Mouse (Mus musculus) cerebellum, adult 2 months (tissue): Measurements from ENCODE around the gene Per1. TPM values are rescaled to one million over a fixed set of nuclear protein-coding genes. Genes with fewer than 3 reads are reported as not detected.
"Not testable (repeated sequence)": the region's sequence is repeated elsewhere in the genome, so short reads cannot be mapped to it uniquely, and the experiment has no call there.

Source experiments
- DNase-seq, 2 experiments: peaks; one replicate each; pipeline ENCODE4 v3.0.0; 2021
- H3K27ac ChIP-seq: fragments of 200-500 bp; 2 replicates; pipeline ENCODE4 v1.5.1; 2012; ENCODE audit warnings: low read length, control low read depth, inconsistent platforms; ENCODE audit not compliant: insufficient read depth
- H3K27me3 ChIP-seq: fragments of 200-500 bp; 2 replicates; pipeline ENCODE4 v1.6.1; 2012; ENCODE audit warnings: inconsistent platforms, mild to moderate bottlenecking, low read length, moderate library complexity; ENCODE audit not compliant: control insufficient read depth, insufficient read depth
- H3K4me1 ChIP-seq: fragments of 200-500 bp; 2 replicates; pipeline ENCODE4 v1.6.1; 2011; ENCODE audit warnings: low read length; ENCODE audit not compliant: control insufficient read depth, insufficient read depth
- H3K4me3 ChIP-seq: fragments of 200-500 bp; replicated peaks from 2 replicates; pipeline ENCODE3; 2011; ENCODE audit warnings: mild to moderate bottlenecking, low read depth, low read length, control low read depth; ENCODE audit not compliant: insufficient read depth
- CTCF ChIP-seq: fragments of 200-500 bp; IDR thresholded peaks from 2 replicates; pipeline ENCODE4 v1.5.1; 2011; ENCODE audit warnings: low read depth, mild to moderate bottlenecking, control low read depth, low read length, moderate library complexity, borderline replicate concordance; ENCODE audit not compliant: insufficient read depth
- POLR2A ChIP-seq: fragments of 200-500 bp; IDR thresholded peaks from 2 replicates; pipeline ENCODE4 v1.6.1; 2011; ENCODE audit warnings: low read length, control low read depth, borderline replicate concordance; ENCODE audit not compliant: insufficient read depth
- WGBS: fragments of 180-500 bp; shearing (Covaris S2); methylation state at CpG from one replicate; pipeline ENCODE4 v1.1.7; 2018; 5-methylcytosine and 5-hydroxymethylcytosine counted together
- polyA plus RNA-seq: library from polyadenylated mRNA; depleted of rRNA; stranded (reverse); fragments of >200 nt; gene quantifications from 2 replicates; pipeline ENCODE4 v1.2.3, GENCODE M21; 2012

Per1 gene
- polyA plus RNA-seq, 1 experiment, result 34.4 TPM

GRCm38 (mm10) chr11:69088856-69089615 is 6.0 kb upstream of the Per1 start:
- 2% methylated on average over 25 of the region's 25 CpGs for WGBS
- peak in 1 of 2 experiments; percentile 64 for DNase-seq
- TF ChIP-seq CTCF (no peak), POLR2A (no peak)
- peak overlapping the region; percentile 96 for H3K4me3 ChIP-seq
- peak overlapping the region; percentile 99 for H3K27ac ChIP-seq
- no peaks in the 10 kb centered on the region for H3K27me3 ChIP-seq
- H3K4me1 ChIP-seq, result peaks cover 10% of the 10 kb centered on the region

- Histone ChIP-seq H3K4me3 (peak overlapping the region; percentile 96), H3K27me3 (no peaks in the 10 kb centered on the region), H3K4me1 (peaks cover 10% of the 10 kb centered on the region), H3K27ac (peak overlapping the region; percentile 99)
- 30% methylated on average over 12 of the region's 12 CpGs for WGBS
- peak; percentile 50 to 54 for DNase-seq
- TF ChIP-seq POLR2A, result no peak
- TF ChIP-seq CTCF, result no peak
Measured at GRCm38 (mm10) chr11:69089616-69090290, 5.3 kb upstream of the Per1 start.

GRCm38 (mm10) chr11:69090367-69090766 is 4.7 kb upstream of the Per1 start:
- 0 out of 2 replicates have a peak overlapping the region, but pooled peaks have one; percentile 99 for H3K27ac ChIP-seq
- H3K27me3 ChIP-seq, result no peaks in the 10 kb centered on the region
- H3K4me1 ChIP-seq, result peaks cover 10% of the 10 kb centered on the region
- DNase-seq, result no peak
- WGBS, result 26% methylated on average over 6 of the region's 6 CpGs
- TF ChIP-seq CTCF (no peak), POLR2A (no peak)
- H3K4me3 ChIP-seq, result peak overlapping the region; percentile 13

- TF ChIP-seq POLR2A (no peak), CTCF (no peak)
- Histone ChIP-seq H3K4me3 (no peak overlapping the region), H3K27ac (no peak overlapping the region), H3K27me3 (no peaks in the 10 kb centered on the region), H3K4me1 (peaks cover 10% of the 10 kb centered on the region)
- WGBS, result 58% methylated on average over 7 of the region's 7 CpGs
- DNase-seq, result peak in 1 of 2 experiments; percentile 23
Measured at GRCm38 (mm10) chr11:69091566-69092385, 3.2 kb upstream of the Per1 start.

GRCm38 (mm10) chr11:69092386-69092751 is 2.6 kb upstream of the Per1 start:
- peaks cover 10% of the 10 kb centered on the region for H3K4me1 ChIP-seq
- peak; percentile 82 to 92 for DNase-seq
- TF ChIP-seq CTCF, result peak; percentile 86
- no peak for TF ChIP-seq POLR2A
- 1% methylated on average over 3 of the region's 3 CpGs for WGBS
- no peak overlapping the region for H3K4me3 ChIP-seq
- no peak overlapping the region for H3K27ac ChIP-seq
- H3K27me3 ChIP-seq, result no peaks in the 10 kb centered on the region

GRCm38 (mm10) chr11:69092871-69093270 is 2.1 kb upstream of the Per1 start:
- TF ChIP-seq CTCF (no peak), POLR2A (no peak; the same call in 1 of the 2 replicates)
- Histone ChIP-seq H3K27me3 (no peaks in the 10 kb centered on the region), H3K4me3 (no peak overlapping the region), H3K27ac (no peak overlapping the region), H3K4me1 (peaks cover 15% of the 10 kb centered on the region)
- no peak for DNase-seq
- WGBS, result 73% methylated on average over 4 of the region's 4 CpGs

- WGBS, result 82% methylated on average over 7 of the region's 7 CpGs
- H3K27ac ChIP-seq, H3K27me3 ChIP-seq, H3K4me3 ChIP-seq: not testable (repeated sequence)
- DNase-seq, result peak in 1 of 2 experiments; percentile 29
- H3K4me1 ChIP-seq, result peaks cover 22% of the 10 kb centered on the region
Measured at GRCm38 (mm10) chr11:69093856-69094255, 1.2 kb upstream of the Per1 start.
